Mouse (Mus musculus) olfactory bulb, adult 2 months (tissue): ENCODE measurements at regions not wholly inside any gene's neighbourhood (a gene's known extent, or its start where the extent isn't known, plus 50 kb on each side); places are given as distances from the start of the nearest gene placed in this dataset.

ENCODE experiments used
- H3K27ac ChIP-seq: fragments of 200-500 bp; 2 replicates; pipeline ENCODE4 v1.5.1; 2012; ENCODE audit warnings: low read depth, low read length; ENCODE audit not compliant: insufficient read depth
- H3K4me1 ChIP-seq: fragments of 200-500 bp; 2 replicates; pipeline ENCODE4 v1.6.1; 2012; ENCODE audit warnings: low read length; ENCODE audit not compliant: control insufficient read depth, insufficient read depth
- H3K4me3 ChIP-seq: fragments of 200-500 bp; 2 replicates; pipeline ENCODE4 v1.5.1; 2012; ENCODE audit warnings: mild to moderate bottlenecking, low read depth, low read length, moderate library complexity; ENCODE audit not compliant: insufficient read depth
- CTCF ChIP-seq: fragments of 200-500 bp; IDR thresholded peaks from 2 replicates; pipeline ENCODE4 v1.5.1; 2012; ENCODE audit warnings: low read depth, mild to moderate bottlenecking, low read length, moderate library complexity; ENCODE audit not compliant: insufficient read depth
- POLR2A ChIP-seq: fragments of 200-500 bp; IDR thresholded peaks from 2 replicates; pipeline ENCODE4 v1.6.1; 2012; ENCODE audit warnings: mild to moderate bottlenecking, low read depth, low read length, moderate library complexity; ENCODE audit not compliant: insufficient read depth
- WGBS: fragments of 180-500 bp; shearing (Covaris S2); methylation state at CpG from one replicate; pipeline ENCODE4 v1.1.7; 2018; 5-methylcytosine and 5-hydroxymethylcytosine counted together

- no peak overlapping the region for H3K27ac ChIP-seq
- no peak overlapping the region for H3K4me3 ChIP-seq
- peaks cover 2% of the 10 kb centered on the region; the same call in 1 of the 2 replicates for H3K4me1 ChIP-seq
- TF ChIP-seq POLR2A (no peak), CTCF (no peak)
- 89% methylated on average over 9 of the region's 9 CpGs for WGBS
Measured at GRCm38 (mm10) chr13:43875895-43876294, 91.3 kb downstream of the Cd83 start.

GRCm38 (mm10) chr13:43887284-43887683, 102.7 kb downstream of the Cd83 start:
- Histone ChIP-seq H3K4me1 (peaks cover 7% of the 10 kb centered on the region), H3K4me3 (no peak overlapping the region), H3K27ac (no peak overlapping the region)
- TF ChIP-seq CTCF (no peak), POLR2A (no peak)
- whole genome bisulfite sequencing, result 93% methylated on average over 3 of the region's 3 CpGs

DNA sequence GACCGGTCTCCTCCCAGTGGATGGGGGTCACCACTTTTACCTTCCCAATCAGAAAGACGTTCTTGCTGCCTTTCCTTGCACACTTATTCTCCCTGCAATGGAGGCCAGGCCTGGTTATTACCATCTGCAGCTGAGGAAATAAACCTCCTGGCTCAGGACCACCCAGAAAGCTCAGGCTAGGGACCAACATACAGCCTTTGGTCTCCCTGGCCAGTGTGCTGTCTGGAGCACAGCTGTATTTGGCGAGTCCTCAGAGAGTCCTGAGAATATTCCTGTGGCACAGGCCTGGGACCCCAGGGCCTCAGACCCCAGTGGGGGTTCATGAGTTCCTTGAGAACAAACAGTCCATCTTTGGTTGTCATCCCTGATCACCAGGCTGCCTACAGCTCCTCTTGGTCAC, 107.4 kb downstream of the Cd83 start:
- WGBS, result 92% methylated on average over 3 of the region's 3 CpGs
- H3K4me1 ChIP-seq, result peaks cover 12% of the 10 kb centered on the region
- TF ChIP-seq POLR2A (no peak), CTCF (no peak)
- H3K4me3 ChIP-seq, result no peak overlapping the region
- H3K27ac ChIP-seq, result no peak overlapping the region

GRCm38 (mm10) chr13:43895990-43896389, 111.4 kb downstream of the Cd83 start:
- H3K27ac ChIP-seq, result no peak overlapping the region
- H3K4me3 ChIP-seq, result no peak overlapping the region

DNA sequence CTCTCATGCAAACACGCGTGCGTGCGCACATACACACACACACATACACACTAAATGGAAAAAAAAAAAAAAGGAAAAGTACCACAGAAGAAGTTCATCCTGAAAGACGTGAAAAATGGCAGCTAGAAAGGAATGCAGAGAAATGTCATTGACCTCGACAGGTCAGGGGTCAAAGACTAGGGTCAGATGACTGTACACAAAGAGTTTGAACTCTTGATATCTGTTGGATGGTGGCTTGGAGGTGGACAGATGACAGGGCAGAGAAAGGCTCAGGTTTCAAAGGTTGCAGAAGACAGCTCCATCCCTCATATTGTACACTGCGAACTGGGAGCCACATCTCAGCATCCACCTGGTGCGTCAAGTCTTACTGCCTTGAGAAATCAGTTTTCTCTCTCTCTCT, 112.5 kb downstream of the Cd83 start:
- 98% methylated on average over 8 of the region's 8 CpGs for WGBS

More at GRCm38 (mm10) chr13:43895990-43896389, 111.4 kb downstream of the Cd83 start:
- peaks cover 10% of the 10 kb centered on the region for H3K4me1 ChIP-seq
- 24% methylated on average over 11 of the region's 11 CpGs for WGBS
- TF ChIP-seq POLR2A (no peak), CTCF (no peak)

DNA sequence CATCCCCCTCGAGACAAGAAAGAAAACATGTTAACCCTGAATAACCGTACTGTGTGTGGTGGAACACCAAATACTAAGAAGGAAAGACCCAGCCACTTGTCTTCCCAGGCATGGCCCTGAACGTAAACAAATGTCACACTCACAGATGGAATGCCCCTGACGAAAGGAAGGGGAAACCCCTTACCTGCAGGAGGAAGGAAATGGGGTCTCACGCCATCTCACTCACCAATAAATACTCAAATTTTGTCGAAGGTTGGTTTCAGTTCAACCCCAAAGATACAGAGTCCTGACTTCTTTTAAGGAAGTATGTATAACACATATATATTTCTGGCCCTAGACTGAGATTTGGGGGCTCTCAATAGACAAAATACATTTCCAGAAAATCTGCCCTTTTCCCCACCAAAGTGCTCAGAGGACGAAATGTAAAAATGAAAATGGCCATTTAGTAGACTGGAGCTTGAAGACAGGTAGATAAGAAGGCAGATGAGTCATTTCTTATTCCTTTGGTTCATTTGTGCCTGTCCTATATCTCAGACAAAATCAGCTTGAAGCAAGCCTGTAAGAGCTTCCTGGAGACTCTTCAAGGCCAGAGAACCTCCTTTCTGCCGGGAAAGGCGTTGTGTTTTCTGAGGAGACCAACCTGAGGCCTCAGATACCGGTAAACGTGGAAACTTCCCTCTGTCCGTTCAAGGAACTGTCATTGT, 114.1 kb downstream of the Cd83 start:
- Histone ChIP-seq H3K27ac (no peak overlapping the region), H3K4me1 (peaks cover 5% of the 10 kb centered on the region; the same call in 1 of the 2 replicates), H3K4me3 (no peak overlapping the region)
- no peak for TF ChIP-seq CTCF
- TF ChIP-seq POLR2A, result no peak
- WGBS, result 91% methylated on average over 12 of the region's 12 CpGs

More for the DNA sequence above, 112.5 kb downstream of the Cd83 start:
- peaks cover 8% of the 10 kb centered on the region for H3K4me1 ChIP-seq
- no peak overlapping the region for H3K27ac ChIP-seq
- TF ChIP-seq CTCF (no peak), POLR2A (no peak)
- H3K4me3 ChIP-seq, result no peak overlapping the region

- no peak overlapping the region for H3K4me3 ChIP-seq
- 91% methylated on average over 2 of the region's 2 CpGs for WGBS
- H3K4me1 ChIP-seq, result 0 out of 2 replicates have a peak, but pooled peaks cover 2% of the 10 kb centered on the region
- no peak overlapping the region for H3K27ac ChIP-seq
- TF ChIP-seq CTCF, result no peak
- no peak for TF ChIP-seq POLR2A
Measured at GRCm38 (mm10) chr13:43900115-43900514, 115.5 kb downstream of the Cd83 start.

GRCm38 (mm10) chr13:43900758-43901157, 116.2 kb downstream of the Cd83 start:
- no peak overlapping the region for H3K4me3 ChIP-seq
- no peak overlapping the region for H3K27ac ChIP-seq
- TF ChIP-seq POLR2A (no peak), CTCF (no peak)
- WGBS, result 71% methylated on average over 7 of the region's 7 CpGs
- 0 out of 2 replicates have a peak, but pooled peaks cover 2% of the 10 kb centered on the region for H3K4me1 ChIP-seq

DNA sequence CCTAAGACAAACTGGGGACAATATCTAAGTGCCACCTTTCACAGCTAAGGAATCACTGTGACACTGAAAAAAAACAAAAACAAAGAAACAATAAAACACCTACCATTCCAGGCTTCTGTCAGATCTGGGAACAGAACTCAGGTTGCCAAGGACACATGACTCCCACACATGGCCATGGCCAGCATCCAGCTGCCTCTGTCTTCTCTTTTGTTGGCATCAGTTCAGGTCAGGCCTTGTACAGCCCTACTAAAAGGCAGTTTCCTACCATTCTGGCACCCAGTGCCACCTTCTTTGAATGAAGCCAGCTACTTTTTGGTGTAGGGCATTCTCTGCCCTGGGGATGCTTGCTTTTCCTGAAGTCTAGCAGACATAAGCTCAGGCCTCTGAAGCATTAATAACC, 118.8 kb downstream of the Cd83 start:
- no peak for TF ChIP-seq POLR2A
- TF ChIP-seq CTCF, result no peak
- H3K4me3 ChIP-seq, result no peak overlapping the region
- no peak overlapping the region for H3K27ac ChIP-seq
- peaks cover 2% of the 10 kb centered on the region; the same call in 1 of the 2 replicates for H3K4me1 ChIP-seq

- Histone ChIP-seq H3K27ac (no peak overlapping the region), H3K4me3 (no peak overlapping the region), H3K4me1 (peaks cover 5% of the 10 kb centered on the region)
- TF ChIP-seq CTCF (no peak), POLR2A (no peak)
- 58% methylated on average over 1 of the region's 1 CpGs for WGBS
Measured at GRCm38 (mm10) chr13:43904291-43904690, 119.7 kb downstream of the Cd83 start.
